Mouse (Mus musculus) gastrocnemius, adult 18-20 months (tissue): ENCODE results near the gene Gpr137c. TPM values are rescaled to one million over a fixed set of nuclear protein-coding genes. Genes with fewer than 3 reads are reported as not detected.

Source experiments
- DNase-seq: peaks from one replicate; pipeline ENCODE4 v3.0.0; 2021; ENCODE audit warnings: low spot score
- long read RNA-seq, 2 experiments: library from polyadenylated mRNA; stranded (forward); transcript quantifications; one replicate each; pipeline ENCODE4 v2.0.0; 2021
- total RNA-seq, 2 experiments: library from RNA; stranded (reverse); gene quantifications; 2 replicates each; pipeline ENCODE4 v1.2.3; 2021

Gene Gpr137c
- 1 to 10 TPM; 2.2 to 3.7 TPM for total RNA-seq
- long read RNA-seq, experiment 1, result 0 reads
- long read RNA-seq, experiment 2, result 0 reads

DNA sequence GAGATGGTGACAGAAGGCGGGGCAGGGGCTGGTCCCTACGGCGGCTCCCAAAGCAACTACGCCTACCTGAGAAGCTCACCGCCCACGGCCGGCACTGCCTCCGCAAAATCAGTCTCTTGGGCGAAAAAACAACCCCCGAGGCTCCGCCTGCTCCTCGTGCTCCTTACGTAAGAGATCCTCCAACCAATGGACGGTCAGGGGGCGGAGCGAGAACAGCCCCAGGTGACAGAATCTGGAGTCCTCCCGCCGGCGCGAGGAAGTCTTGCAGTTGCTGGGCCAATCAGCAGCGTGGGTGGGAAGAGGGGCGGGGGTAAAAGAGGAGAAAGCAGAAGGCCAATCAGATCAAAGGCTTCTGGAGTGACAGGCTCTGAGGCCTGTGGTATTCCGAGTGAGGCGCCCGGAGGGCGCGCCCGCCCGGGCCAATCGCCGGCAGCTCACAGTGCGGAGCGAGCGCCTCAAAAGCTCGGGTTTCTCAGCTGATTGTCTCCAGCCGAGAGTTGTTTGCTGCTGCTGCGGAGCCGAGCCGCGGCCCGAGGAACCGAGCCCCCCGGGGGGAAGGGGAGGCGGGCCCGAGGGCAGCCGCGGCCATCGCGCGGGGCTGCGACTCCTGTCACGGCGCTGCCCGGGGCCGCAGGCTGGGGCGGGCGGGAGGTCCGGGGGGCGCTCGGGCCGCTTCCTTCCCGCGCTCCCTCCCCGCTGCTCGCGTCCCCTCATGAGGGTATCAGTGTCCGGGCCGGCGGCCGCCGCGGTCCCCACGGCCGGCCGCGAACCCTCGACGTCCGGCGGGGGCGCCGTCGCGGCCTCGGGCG, at the start of gene Gpr137c:
Gene Gpr137c (plus strand): TSS at position 437 of the 809 bp plus-strand sequence.
- peak; percentile 99 for DNase-seq

DNA sequence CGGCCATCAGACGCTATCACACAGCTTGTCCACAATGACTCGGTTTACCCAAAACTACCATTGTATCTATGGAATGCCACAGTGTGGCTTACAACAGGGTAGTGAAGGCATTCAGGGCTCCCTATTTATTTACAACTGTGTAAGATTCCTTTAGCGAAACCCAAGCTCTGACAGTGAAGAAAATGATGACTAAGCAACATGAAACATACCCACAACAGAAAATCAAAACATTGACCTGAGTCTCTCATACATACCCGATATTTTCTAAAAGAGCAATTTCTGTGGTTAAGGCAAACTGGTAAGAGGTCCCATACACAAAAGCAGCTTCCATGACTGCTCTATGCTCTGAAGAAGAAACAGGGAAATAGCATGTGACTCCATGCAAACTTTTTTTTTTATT, 47.3 kb upstream of the Gpr137c start:
- no peak for DNase-seq

DNA sequence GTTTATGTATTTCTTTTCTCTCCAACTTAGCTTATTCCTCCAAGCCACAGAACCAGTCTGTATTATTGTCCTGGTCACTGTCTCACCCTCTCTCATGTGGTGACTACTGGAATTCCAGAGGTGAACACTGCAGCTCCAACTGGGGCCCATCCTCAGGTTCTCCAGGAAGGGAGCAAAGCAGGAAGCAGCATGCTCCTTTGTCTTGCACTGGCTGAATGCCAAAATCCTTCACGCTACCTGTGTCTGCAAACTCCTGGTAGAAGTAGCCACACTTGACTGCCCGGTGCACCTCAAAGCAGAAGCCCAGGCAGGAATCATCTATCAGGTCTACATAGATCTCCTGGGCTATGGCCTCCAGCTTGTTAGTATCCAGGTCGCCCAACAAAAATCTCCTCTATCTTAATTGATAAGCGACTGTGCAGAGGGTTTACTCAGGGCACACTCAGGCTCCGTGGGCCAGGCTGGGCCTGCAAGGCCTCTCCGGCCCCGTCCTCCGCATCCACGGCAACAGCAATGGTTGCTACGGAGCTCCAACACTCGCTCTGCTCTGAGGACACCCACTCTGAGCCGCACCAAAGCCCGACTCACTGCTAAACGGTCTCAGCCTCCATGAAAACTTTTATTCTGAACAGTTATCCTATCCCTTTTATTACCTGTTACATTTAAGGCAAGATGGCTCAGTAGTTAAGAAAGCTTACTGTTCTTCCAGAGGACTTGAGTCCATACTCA, 44.3 kb upstream of the Gpr137c start:
- no peak for DNase-seq

DNA sequence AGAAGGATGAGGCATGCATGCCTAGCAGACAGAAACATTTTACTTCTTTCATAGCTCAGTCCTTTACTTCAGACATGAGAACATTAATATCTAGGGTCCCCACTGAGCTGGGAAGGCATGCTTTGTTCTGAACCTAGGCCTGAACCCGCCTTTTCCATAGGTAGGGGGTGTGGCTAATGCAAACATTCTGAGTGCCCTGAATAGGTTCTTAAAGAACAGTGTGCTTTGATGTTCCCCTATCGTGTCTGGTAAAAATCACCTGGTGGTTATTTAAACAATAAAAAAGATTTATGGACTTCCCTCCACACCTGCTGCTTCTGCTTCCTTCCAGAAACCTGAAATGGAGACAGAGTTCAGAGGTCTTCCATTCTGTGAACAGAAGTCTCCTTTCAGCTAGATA, 40.3 kb upstream of the Gpr137c start:
- DNase-seq, result no peak

DNA sequence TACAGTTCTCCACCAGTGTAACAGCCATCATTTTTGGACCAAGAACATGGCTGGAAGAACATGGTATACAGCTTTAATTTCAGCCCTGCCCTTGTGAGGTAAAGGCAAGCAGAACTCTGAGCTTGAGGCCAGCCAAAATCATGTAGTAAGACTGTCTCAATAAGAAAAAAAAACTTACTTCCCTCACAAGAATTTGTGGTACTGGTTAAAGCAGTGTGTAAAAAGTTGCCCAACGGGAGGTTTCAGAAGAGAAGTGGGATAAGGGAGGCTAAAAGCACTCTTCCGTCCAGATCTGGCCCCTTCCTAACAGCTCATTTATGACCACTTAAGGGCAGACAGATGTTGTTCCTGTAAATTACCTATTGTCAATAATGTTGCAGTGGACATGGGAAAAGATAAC, 39.9 kb upstream of the Gpr137c start:
- DNase-seq, result no peak

DNA sequence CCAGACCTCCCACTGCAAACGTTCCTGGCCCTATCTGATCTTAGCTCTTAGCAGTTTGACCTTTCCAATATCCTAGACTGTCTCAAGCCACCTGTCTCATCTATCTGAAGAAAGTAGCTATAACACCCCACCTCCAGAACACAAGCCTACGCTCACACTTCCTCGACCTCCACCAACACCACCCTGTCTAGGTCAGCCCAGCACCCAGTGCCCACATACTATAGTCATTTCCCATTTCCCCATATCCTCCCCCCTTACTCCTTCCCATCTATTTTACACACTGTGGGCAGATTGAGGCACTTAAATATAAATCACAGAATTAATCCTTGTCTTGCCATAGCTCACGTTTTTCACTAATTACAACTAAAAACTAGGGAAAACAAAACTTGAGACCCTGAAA, 37.9 kb upstream of the Gpr137c start:
- DNase-seq, result no peak

DNA sequence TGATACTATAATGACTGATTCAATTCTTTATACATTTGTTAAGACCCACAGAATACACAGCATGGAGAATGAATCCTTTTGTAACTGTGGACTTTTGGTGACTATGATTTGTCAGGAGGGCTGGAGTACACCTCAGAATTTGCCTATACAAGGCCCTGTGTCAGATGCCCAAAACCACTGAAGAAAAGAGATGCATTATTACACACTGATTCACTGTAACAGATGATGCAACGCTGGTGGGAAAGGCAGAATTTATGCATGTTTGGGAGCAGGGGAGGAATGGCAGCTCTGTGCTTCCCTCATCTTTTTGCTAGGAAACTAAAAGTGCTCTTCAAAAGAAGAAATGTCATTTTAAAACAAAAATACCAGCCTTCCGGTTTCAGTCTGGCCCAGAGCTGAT, 28.5 kb upstream of the Gpr137c start:
- no peak for DNase-seq

DNA sequence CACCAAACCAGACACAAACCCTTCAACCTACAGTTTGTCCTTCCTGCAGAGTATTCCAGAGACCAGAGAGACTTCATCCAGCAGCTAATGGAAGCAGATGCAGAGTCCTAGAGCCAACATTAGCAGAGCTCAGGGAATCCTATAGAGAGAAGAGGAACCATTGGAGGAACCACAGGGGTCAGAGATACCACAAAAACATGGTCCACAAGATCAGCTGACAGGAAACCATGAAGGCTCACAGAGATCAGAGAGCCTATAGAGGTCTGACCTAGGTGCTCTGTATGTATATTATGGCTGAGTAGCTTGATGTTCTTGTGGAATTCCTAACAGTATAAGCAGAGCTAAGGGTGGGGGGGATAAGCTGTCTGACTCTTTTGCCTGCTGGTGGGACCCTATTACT, 18.9 kb upstream of the Gpr137c start:
- no peak for DNase-seq

DNA sequence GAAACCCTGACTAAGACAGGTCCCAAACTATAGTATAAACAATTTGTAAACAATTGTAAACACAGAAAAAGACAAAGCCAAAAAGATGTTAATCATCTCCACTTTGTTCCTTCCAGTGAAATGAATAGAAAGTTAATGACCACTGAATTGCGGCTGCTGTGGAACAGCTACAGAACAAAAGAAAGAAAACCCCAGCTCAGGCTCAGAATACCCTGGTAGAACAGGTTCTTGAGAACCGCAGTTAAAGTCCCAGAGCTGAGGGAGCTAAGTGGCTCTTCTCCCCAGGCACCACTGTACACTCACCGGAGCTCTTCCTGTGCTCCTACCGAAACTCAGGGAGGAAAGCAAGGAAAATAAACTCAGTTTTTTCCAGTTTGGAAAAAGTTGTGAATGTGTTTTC, 8.8 kb upstream of the Gpr137c start:
- DNase-seq, result no peak

DNA sequence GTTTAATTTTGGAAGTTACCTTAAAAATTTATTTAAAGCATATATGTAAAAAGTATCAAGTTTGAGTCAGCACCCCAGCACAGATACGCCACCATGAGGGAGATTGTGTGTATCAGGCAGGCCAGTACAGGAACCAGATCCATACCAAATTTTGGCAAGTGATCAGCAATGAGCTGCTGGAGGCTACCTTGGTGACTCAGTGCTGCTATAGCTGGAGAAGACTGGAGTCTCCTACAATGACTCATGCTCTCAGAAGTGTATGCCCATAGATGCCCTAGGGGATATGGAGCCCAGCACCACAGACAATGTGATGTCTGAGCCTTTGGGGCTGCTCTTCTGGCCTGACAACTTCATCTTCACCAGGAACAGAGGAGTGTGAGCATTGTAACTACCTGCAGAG, 8.1 kb upstream of the Gpr137c start:
- DNase-seq, result no peak

DNA sequence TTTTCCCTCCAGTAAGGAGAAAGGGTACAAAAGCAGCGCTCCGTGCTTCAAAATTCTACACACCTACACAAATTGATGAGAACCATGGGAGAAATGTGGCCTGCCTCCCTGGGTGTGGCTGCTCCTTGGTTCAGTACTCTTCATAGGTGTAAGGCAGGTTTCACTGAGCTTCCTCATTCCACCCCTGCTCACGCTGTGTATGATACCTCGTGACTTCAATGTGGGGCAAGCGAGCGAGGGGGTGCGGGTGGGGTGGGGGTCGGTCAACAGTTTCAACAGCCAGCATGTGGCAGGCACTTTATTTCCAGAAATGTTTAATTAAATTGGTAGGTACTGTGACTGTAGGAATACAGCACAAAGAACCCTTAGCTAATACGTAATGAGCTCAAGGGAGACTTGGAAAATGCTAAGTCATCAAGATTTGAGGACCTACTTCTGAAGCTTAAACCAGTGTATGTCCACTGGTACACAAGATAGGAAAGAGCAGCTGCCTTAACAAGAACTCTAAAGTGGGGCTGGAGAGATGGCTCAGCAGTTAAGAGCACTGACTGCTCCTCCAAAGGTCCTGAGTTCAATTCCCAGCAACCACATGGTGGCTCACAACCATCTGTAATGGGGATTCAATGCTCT, 2.7 kb upstream of the Gpr137c start:
- DNase-seq, result no peak

DNA sequence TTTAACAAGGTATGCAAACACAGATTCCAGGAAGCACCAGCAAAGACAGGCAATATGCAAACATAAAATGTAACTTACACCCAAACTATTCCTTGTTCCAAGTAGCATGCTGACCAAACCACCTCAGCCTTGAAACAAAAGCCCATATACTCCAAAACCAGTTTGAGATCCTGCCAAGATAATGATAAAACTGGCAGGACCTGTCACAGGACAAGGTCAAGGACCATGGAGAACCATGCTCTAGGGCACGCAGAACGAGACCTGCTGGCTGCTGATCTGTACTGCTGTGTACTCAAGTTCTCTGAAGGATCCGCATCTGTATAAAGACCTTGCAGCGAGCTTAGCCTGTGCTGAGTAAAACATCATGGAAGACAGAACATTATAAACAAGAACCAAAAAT, 1.8 kb upstream of the Gpr137c start:
- no peak for DNase-seq

DNA sequence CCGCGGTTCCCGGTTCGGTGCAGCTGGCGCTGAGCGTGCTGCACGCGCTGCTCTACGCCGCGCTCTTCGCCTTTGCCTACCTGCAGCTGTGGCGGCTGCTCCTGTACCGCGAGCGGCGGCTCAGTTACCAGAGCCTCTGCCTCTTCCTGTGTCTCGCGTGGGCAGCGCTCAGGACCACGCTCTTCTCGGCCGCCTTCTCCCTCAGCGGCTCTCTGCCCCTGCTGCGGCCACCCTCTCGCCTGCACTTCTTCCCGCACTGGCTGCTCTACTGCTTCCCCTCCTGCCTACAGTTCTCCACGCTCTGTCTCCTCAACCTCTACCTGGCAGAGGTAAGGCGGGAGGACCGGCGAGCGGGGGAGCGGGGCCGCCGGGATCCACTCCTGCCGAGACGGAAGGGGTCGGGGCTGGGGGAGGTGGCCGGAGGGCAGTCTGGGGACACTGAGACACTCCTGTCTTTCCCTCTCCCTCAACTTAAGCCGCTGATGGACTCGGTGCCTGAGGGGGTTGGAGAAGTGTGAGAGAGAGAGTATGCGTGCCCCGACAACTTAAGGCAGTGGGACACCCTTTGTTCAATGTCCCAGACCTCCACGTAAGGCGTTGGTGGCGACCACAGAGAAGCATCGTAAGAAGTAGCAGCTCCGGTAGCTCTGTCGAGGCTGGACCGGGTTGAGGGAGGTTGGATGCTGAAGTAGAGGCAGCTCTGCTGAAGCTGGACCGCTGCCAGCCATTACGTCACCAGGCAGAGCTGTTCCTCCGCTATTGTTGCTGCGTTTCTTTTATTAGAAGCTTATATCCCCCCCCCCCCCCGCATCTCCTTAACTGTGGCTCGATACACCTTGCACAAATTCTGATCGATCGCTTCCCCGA, 806 bp downstream of the Gpr137c start, which contains the start of gene Txndc16:
Gene Txndc16 (minus strand): TSS at position 239 of the 867 bp plus-strand sequence.
- peak; percentile 60 for DNase-seq

DNA sequence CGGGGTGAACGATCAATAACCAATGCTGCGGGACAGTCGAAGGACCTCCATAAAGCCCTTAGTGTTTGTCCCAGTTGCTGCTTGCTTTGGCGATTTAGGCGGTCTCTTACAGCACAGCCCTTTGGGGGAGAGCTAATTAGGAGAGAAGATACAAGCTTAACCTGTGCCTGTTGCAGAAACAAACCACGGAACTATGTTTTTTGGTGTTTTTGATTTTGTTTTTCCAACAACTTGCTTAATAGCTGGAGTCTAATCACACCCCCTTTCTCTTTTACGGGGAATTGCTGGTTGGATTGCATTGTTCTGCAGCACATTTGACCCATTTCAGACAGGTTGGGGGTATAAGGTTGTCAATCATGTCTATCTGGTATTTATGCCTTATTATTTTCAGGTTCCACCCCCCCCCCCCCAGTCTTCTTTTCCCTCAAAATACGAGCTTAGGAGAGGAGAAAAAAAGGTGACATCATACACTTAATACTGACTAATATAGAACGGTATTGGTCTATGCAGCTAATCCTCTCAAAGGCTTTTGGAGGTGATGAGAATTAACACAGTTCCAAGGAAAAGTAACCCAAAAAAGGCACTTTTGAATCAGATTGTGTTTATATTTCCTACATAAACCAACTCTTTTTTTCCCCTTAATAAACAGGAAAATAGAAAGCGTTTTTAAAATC, 1.6 kb downstream of the Gpr137c start:
- DNase-seq, result no peak

DNA sequence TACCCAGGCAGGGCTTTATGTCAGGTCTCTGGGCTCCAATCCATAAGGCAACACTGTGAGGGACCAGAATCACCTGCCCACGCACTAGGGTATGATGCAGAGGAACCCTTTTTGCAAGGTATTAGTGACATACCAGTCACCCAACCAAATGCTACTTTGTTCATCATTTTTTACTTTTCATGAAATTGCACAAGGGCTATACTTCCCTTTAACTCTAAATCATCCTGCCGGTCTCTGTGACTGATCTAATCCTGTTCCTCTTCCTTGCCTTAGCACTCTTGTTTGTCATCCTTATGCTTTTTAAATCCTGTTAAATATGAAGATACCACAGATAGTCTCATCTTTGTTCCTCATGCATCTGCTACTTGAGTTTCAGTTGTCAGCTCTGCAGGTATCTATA, 19.5 kb downstream of the Gpr137c start:
- DNase-seq, result no peak

DNA sequence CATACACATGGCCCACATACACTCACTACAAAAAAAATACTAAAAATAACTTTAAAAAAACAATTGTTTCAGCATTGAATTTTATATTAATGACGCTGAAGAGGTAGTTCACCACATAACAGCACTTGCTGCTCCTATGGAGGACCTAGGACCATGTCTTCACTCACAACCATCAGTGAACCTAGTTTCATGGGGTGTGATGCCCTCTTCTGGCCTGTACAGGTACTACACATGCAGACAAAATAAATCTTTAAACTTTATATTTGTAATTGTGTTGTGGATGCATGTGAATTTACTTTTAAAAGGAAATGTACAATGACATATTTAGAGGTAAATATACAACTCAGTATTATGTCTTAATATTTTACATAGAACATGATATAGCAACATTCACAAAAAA, 22.1 kb downstream of the Gpr137c start:
- DNase-seq, result no peak

DNA sequence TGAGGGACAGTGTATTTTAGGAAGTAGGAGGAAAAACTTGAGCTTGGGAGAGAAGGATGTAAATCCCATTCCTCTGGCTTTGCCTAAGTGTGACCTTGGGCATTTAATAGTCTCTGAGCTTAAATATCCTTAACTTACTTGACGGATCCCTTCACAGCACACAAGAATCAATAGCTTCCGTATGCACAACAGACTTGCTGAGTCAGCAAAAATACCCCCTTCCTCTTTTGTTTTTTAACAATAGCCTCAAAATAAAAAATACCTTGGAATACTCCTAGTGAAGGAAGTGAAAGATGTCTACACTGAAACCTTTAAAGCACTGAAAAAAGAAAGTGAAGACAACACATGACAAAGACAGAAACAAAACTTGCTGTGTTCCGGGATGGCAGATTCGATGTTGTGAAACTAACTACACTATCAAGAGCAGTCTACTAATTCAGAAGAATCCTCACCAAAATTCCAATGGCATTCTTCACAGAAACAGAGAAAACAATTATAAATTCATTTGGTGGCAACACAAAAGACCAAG, 32.1 kb downstream of the Gpr137c start:
- DNase-seq, result no peak

DNA sequence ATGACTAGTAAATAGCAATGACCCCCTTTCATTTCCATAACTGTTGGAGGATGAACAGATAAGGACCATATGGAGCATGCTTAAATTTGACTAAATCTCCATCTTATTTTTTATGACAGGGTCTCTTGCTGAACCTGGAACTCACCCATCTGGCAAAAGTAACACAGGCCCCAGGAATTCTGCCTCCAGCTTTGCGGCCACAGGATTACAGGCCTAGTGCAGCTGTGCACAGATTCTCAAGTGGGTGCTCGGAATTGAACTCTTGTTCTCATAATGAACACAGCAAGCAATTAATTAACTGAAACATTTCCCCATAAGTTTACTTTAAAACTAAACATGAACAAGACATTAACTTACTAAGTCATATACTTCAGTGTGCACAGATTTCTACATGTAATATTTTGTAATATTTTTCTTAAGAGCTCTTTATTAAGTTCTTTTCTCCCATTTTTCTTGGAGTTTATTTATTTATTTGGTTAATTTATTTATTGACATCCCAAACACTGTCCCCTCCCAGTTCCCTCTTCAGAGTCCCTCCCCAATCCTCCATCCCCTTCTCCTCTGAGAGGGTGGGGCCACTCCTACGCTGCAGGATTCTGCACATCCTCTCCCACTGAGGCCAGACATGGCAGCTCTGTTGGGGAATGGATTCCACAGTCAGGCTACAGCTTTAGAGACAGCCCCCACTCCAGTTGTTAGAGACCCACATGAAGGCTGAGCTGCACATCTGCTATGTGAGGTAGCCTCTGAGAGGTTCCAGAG, 44.5 kb downstream of the Gpr137c start:
- DNase-seq, result no peak

DNA sequence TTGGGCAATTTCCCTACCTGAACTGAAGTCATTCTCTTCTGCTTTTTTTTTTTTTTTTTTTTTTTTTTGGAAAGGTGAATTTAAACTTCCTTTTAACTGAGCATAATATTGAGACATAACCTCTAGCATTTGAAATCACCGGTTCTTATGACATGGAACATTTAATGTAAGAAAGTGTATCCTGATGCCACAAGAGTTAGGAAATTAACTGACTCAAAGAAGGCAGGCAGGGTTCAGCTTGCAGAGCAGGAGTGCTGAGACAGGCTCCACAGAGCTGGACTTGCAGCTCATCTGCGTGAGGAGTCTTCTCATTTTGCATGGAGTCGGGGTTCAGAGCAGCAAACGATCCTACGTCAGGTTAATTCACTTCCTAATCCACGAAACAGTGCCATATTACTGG, 56.3 kb downstream of the Gpr137c start:
- DNase-seq, result no peak

DNA sequence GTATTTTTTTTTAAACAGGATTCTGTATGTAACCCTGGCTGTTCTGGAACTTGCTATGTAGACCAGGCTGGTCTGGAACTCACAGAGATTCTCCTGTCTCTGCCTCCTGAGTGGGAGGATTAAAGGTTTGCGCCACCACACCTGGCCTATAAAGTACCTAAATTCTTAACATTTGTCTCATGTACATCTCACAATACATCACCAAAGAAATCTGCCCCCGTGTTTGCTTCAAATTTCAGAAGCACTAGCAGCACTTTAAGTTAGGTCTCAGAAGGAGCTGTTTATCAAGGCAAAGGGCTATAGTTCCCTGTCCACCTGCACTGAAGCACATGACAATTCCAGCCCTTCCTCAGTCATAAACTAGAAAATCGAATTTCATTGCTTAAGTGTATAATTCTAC, 62.5 kb downstream of the Gpr137c start:
- no peak for DNase-seq
